Mouse (Mus musculus) monocyte, adult 5-6 weeks (primary cell): ENCODE results near the gene Mcub. TPM values are rescaled to one million over a fixed set of nuclear protein-coding genes. Genes with fewer than 3 reads are reported as not detected.
A peak's percentile ranks its signal among the peaks of the same experiment; 100 is the strongest.

Experiments
- ATAC-seq: fragments of 153-309, 156-312 bp; replicated peaks from 2 replicates; pipeline ENCODE4 v1.8.0; 2017; ENCODE audit warnings: mild to moderate bottlenecking; ENCODE audit not compliant: low TSS enrichment, insufficient number of reproducible peaks, severe bottlenecking, poor library complexity, low FRiP score
- total RNA-seq: library from RNA; stranded (forward); fragments of 200-1000, 200-491, 200-594 nt; gene quantifications from 3 replicates; pipeline ENCODE4 v1.2.3, GENCODE M21; 2017

Mcub gene
- total RNA-seq, 1 experiment from 2014 or later, result 52.6 TPM

- ATAC-seq, result no peak
Observed at GRCm38 (mm10) chr3:129962533-129962932, 7.5 kb downstream of the Mcub start.

- ATAC-seq, result peak; percentile 73
Observed at GRCm38 (mm10) chr3:129953296-129953695, 16.7 kb downstream of the Mcub start.

- ATAC-seq, result peak; percentile 75
Observed at GRCm38 (mm10) chr3:129949158-129949773, 20.7 kb downstream of the Mcub start.

GRCm38 (mm10) chr3:129948359-129948758 is 21.6 kb downstream of the Mcub start:
- peak; percentile 67 for ATAC-seq

GRCm38 (mm10) chr3:129946217-129946914 is 23.6 kb downstream of the Mcub start:
- no peak for ATAC-seq

- ATAC-seq, result peak; percentile 75
Observed at GRCm38 (mm10) chr3:129943813-129944212, 26.2 kb downstream of the Mcub start.

- ATAC-seq, result no peak
Observed at GRCm38 (mm10) chr3:129941291-129941690, 28.7 kb downstream of the Mcub start.

- ATAC-seq, result no peak
Observed at GRCm38 (mm10) chr3:129940780-129941179, 29.2 kb downstream of the Mcub start.

- no peak for ATAC-seq
Observed at GRCm38 (mm10) chr3:129939058-129939457, 30.9 kb downstream of the Mcub start.

GRCm38 (mm10) chr3:129937848-129938247 is 32.2 kb downstream of the Mcub start:
- ATAC-seq, result no peak

GRCm38 (mm10) chr3:129936561-129936960 is 33.4 kb downstream of the Mcub start:
- peak; percentile 46 for ATAC-seq

- no peak for ATAC-seq
Observed at GRCm38 (mm10) chr3:129932443-129932842, 37.6 kb downstream of the Mcub start.

GRCm38 (mm10) chr3:129930213-129930778 is 39.7 kb downstream of the Mcub start:
- no peak for ATAC-seq

- no peak for ATAC-seq
Observed at GRCm38 (mm10) chr3:129925861-129926260, 44.1 kb downstream of the Mcub start.

GRCm38 (mm10) chr3:129923581-129923980 is 46.4 kb downstream of the Mcub start:
- ATAC-seq, result no peak

GRCm38 (mm10) chr3:129918434-129918833 is 51.6 kb downstream of the Mcub start:
- peak; percentile 63; the same call in 1 of the 2 replicates for ATAC-seq

GRCm38 (mm10) chr3:129917424-129917823 is 52.6 kb downstream of the Mcub start:
- no peak for ATAC-seq

GRCm38 (mm10) chr3:129913241-129913640 is 56.8 kb downstream of the Mcub start:
- ATAC-seq, result no peak

- no peak for ATAC-seq
Observed at GRCm38 (mm10) chr3:129912025-129912424, 58.0 kb downstream of the Mcub start.
